Mouse (Mus musculus) embryo, embryonic 10.5 days (tissue): ENCODE results near the gene Zfp40.

ENCODE experiments used
- DNase-seq: peaks from one replicate; pipeline ENCODE4 v3.0.0-alpha.2; 2015; ENCODE audit warnings: low spot score

Zfp40 gene

DNA sequence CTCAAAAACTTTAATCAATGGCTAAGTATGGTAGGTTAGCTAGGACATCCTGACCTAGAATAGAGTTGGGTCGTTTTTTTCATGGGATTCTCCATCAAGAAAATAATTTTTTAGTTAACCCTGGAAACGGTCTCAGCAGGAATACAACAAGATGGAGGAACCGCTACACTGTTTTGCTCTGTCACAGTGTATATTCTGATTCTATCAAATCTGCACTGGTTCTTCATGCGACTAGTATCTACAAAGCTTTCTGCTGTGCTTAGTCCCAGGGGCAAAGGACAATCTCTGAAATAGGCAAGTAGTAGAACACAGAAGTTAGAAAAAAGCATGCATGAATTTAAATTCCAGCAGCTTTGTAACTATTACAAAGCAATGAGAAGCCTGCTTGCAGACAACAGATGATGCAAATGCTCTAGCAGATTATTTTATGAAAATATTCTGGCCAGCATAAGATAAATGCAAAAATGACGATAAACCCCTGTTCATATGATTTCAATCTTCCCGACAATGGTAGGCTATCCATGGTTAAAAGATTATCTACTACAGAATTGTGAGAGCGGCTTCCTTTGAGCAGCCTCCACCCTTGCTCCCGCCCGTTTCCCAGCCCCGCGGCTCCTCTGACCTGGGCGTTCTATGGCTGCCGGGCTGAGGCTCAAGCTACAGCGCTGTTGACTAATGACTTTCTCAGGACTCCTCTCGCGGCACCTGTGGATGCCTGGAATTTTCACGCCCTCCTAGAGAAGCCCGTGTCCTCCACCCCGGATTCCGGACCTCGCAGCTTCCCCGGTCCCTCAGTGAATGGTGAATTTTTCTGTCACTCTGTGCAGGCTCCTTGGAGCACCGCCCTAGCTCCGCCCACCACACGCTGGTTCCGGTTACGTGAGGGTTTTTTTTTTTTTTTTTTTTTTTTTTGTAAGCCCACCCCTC, at the start of gene Zfp40:
Zfp40 (minus strand) TSS at position 800 of the 927 bp plus-strand sequence.
- peak; percentile 93 for DNase-seq

DNA sequence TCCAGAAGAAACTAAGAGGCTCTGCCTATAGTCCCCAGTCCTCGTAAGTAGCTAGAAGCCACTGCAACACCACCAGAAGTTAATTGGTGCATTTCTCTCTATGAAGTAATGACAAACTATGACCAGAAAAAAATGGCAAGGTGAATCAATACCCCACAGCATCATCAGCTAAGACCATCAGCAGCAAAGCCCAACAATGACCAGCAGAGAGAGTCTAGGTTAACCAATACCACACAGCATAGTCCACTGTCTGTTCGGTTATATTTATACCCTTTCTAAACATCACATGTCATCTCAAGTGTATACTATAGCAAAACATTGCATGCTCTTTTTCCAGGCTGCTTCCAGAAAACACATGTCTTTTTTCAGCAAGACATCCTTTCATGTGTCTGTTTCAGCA, 25.3 kb upstream of the Zfp40 start:
- DNase-seq, result no peak

DNA sequence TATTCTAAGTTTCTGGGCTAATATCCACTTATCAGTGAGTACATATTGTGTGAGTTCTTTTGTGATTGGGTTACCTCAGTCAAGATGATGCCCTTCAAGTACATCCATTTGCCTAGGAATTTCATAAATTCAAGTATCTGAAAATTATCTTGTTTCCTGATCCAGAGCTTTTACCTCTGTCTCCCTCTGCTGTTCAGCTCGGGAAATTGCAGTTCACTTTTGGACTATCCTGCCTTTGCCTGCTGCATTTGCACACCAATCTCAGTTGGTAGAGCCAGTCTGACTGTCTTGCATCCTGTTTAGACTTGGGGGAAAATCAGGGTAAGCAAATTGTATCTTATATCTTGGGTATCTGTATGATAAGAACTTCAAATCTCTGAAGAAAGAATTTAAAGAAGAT, 6.8 kb upstream of the Zfp40 start:
- peak; percentile 49 for DNase-seq

DNA sequence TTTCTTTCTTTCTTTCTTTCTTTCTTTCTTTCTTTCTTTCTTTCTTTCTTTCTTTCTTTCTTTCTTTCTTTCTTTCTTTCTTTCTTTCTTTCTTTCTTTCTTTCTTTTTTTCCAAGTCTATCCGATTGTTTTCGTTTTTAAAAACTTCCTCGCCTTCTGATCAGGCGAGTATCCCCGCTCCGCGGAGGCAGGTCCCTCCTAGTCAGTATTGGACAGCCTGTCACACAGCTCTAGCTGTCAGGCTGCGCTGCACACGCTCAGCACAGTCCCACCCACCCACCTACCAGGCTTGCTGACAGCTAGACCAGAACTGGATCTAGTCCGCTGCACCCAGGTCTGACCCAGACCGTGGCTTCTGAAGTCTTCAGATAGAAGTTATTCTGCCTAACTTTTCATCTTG, 389 bp upstream of the Zfp40 start:
- DNase-seq, result peak; percentile 59

DNA sequence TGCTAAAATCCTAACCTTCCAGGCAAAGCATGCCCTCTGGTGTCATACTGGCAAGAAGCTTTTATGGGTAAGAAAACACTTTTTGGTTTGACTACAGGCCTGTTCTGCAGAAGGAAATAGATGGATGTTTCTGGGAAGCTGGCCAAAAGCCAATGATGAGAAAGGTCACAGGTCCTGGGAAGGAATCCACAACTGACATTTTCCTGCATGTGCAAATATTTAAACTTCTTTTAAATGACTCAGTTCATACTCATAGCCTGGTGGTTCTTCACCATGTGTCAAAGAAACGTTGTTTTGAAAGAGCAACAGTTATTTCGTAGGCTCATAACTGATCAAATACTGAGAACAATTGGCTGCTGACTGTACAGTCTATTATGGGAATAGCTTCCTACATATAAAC, 5.4 kb downstream of the Zfp40 start:
- no peak for DNase-seq
